Mouse (Mus musculus) forebrain, embryonic 15.5 days (tissue): Measurements from ENCODE around the gene Tmem234. TPM values are rescaled to one million over a fixed set of nuclear protein-coding genes. Genes with fewer than 3 reads are reported as not detected.
A peak's percentile ranks its signal among the peaks of the same experiment; 100 is the strongest.

Experiments
- ATAC-seq: fragments of 200-750 bp; cut with Nextera tagmentation; replicated peaks from 2 replicates; pipeline ENCODE4 v1.8.0; 2017; ENCODE audit warnings: mild to moderate bottlenecking, moderate TSS enrichment, moderate library complexity
- H3K27ac ChIP-seq: fragments of 300-500 bp; sonication (generic); replicated peaks from 2 replicates; pipeline ENCODE4 v1.5.1; 2015; ENCODE audit warnings: mild to moderate bottlenecking, inconsistent platforms
- H3K27me3 ChIP-seq: fragments of 300-500 bp; sonication (generic); 2 replicates; pipeline ENCODE4 v1.6.1; 2015; ENCODE audit warnings: inconsistent platforms
- H3K36me3 ChIP-seq: fragments of 300-500 bp; sonication (generic); 2 replicates; pipeline ENCODE4 v1.6.1; 2015; ENCODE audit warnings: mild to moderate bottlenecking, inconsistent platforms
- H3K4me1 ChIP-seq: fragments of 300-500 bp; sonication (generic); 2 replicates; pipeline ENCODE4 v1.6.1; 2015; ENCODE audit warnings: inconsistent platforms
- H3K4me2 ChIP-seq: fragments of 300-500 bp; sonication (generic); replicated peaks from 2 replicates; pipeline ENCODE4 v1.6.1; 2015; ENCODE audit warnings: mild to moderate bottlenecking, inconsistent platforms
- H3K4me3 ChIP-seq: fragments of 300-500 bp; sonication (generic); 2 replicates; pipeline ENCODE4 v1.5.1; 2015; ENCODE audit warnings: mild to moderate bottlenecking, inconsistent platforms
- H3K9ac ChIP-seq: fragments of 300-500 bp; sonication (generic); replicated peaks from 2 replicates; pipeline ENCODE4 v1.6.1; 2015; ENCODE audit warnings: mild to moderate bottlenecking, inconsistent platforms
- H3K9me3 ChIP-seq: fragments of 300-500 bp; sonication (generic); 2 replicates; pipeline ENCODE4 v1.6.1; 2016; ENCODE audit warnings: inconsistent platforms
- WGBS: fragments of 180-500 bp; shearing (Covaris S2); methylation state at CpG from one replicate; pipeline ENCODE4 v1.1.7; 2015; ENCODE audit warnings: mixed read lengths; 5-methylcytosine and 5-hydroxymethylcytosine counted together
- polyA plus RNA-seq: library from polyadenylated mRNA; unstranded; fragments of >200 nt; fragmentation: Nextera tagmentation; extraction: Ambion mirVana; gene quantifications from 2 replicates; pipeline ENCODE4 v1.2.1, GENCODE M21; 2015

Tmem234 gene
- polyA plus RNA-seq, 1 experiment from 2014 or later, result 160 TPM

DNA sequence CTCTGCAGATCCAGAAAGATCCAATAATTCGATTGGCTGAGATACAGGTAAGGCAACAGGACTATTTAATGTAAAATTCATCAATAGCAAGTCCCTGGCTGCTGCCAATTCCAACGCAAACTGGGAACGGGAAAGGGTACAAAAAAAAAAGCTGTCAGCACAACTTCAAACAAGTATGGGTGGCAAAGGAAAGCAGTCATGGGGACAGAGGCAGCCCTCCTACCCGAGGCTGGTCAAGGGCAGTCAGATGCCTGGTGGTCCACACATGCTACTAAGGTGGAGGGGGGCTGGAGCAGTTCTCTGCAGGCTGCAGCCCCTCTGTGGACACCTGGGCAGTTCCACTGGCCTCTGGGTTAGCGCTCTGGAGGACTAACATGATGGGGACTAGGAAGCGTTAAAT is 25.6 kb downstream of the Tmem234 start:
- Histone ChIP-seq H3K27me3 (no peaks in the 10 kb centered on the region), H3K9me3 (no peaks in the 10 kb centered on the region), H3K9ac (no peak overlapping the region), H3K4me3 (no peak overlapping the region), H3K27ac (no peak overlapping the region), H3K4me2 (no peak overlapping the region), H3K36me3 (peaks cover 49% of the 10 kb centered on the region), H3K4me1 (peaks cover 35% of the 10 kb centered on the region)
- no peak for ATAC-seq
- WGBS, result 78% methylated on average over 6 of the region's 6 CpGs

DNA sequence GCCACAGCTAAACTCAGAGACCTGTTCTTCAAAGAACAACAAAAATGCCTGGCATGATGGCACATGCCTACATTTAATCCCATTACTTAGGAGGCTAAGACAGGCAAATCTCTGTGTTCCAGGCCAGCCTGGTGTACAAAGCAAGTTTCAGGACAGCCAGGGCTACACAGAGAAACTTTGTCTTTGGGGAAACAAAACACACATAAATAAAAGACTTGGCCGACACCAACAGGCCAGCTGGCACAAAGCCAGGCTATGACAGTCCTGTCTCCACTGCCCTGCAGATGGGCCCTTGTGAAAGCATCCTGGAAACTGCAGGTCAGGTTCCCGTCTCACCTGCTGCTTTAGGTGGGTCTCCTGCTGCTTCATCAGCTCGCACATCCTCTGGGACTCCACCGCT is 30.5 kb downstream of the Tmem234 start:
- Histone ChIP-seq H3K36me3 (peaks cover 94% of the 10 kb centered on the region), H3K4me3 (no peak overlapping the region), H3K4me1 (peaks cover 7% of the 10 kb centered on the region), H3K27me3 (no peaks in the 10 kb centered on the region), H3K9me3 (no peaks in the 10 kb centered on the region), H3K27ac (no peak overlapping the region), H3K4me2 (no peak overlapping the region), H3K9ac (no peak overlapping the region)
- 66% methylated on average over 4 of the region's 4 CpGs for WGBS
- no peak for ATAC-seq

DNA sequence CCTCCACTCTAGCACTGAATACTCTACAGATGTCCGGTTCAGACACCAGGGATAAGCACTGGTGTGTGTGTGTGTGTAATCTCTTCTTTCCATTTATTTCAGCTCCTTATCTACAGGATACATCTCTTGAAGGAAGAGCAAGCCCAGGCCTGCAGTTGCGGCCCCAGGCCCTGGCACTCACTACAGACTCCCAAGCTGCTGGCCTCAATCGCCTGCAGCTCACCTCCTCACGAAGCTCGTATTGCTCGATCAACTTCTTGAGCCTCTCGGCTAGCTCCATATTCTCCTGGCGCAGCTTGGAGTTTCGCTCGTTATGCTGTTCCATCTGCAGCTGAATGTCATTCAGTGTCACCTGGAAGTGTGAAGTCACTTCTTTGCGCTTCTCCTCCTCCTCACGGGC is 31.4 kb downstream of the Tmem234 start:
- no peak overlapping the region for H3K27ac ChIP-seq
- H3K27me3 ChIP-seq, result no peaks in the 10 kb centered on the region
- peaks cover 94% of the 10 kb centered on the region for H3K36me3 ChIP-seq
- WGBS, result 89% methylated on average over 12 of the region's 12 CpGs
- H3K9me3 ChIP-seq, result no peaks in the 10 kb centered on the region
- no peak for ATAC-seq
- H3K4me3 ChIP-seq, result no peak overlapping the region
- no peak overlapping the region for H3K4me2 ChIP-seq
- peaks cover 8% of the 10 kb centered on the region for H3K4me1 ChIP-seq
- no peak overlapping the region for H3K9ac ChIP-seq

DNA sequence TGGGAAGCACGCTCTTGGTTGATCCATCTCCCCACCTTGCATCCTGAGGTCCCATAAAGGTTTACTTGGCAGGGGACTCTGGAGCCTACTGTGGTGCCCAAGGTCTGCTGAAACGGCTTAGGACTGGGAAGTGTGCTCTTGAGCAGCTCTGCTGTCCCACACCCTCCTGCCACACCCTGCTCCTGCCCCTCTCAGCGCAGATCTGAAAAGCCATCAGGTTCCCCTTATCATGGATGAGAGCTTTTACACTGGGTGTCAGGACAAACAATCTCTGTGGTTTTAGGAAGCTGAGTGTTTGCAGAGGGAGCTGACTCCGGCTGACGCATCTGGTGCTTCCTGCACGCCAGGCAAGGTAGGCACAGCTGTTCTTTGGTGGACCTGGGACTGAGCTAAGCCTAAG is 33.4 kb downstream of the Tmem234 start:
- Histone ChIP-seq H3K27me3 (no peaks in the 10 kb centered on the region), H3K27ac (no peak overlapping the region), H3K9me3 (no peaks in the 10 kb centered on the region), H3K36me3 (peaks cover 90% of the 10 kb centered on the region), H3K4me2 (no peak overlapping the region), H3K4me1 (peaks cover 24% of the 10 kb centered on the region), H3K4me3 (no peak overlapping the region), H3K9ac (no peak overlapping the region)
- 98% methylated on average over 6 of the region's 6 CpGs for WGBS
- no peak for ATAC-seq

DNA sequence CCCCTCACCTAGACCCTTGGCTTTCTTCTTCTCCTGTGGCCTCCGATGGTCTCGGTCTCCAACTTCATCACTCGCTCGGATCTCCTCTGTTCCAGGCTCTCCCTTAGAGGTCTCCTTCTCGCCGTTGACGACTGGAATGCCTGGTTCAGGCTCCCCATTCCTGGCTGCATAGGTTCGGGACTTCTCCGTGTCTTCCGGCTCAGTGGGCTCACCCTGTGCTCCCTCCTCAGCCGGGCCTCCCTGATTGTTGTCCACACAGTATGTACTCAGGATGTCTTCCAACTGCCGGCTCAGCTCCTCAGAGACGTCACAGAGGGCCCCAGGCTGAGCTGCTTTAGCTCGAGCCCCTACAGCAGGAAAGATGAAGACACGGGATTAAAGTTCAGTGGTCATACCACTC is 38.8 kb downstream of the Tmem234 start:
- Histone ChIP-seq H3K36me3 (peaks cover 42% of the 10 kb centered on the region), H3K4me2 (peak overlapping the region; percentile 90), H3K4me1 (peaks cover 38% of the 10 kb centered on the region), H3K27ac (no peak overlapping the region), H3K4me3 (peak overlapping the region; percentile 66), H3K27me3 (no peaks in the 10 kb centered on the region), H3K9ac (peak overlapping the region; percentile 74), H3K9me3 (no peaks in the 10 kb centered on the region)
- WGBS, result 83% methylated on average over 15 of the region's 15 CpGs
- no peak for ATAC-seq

DNA sequence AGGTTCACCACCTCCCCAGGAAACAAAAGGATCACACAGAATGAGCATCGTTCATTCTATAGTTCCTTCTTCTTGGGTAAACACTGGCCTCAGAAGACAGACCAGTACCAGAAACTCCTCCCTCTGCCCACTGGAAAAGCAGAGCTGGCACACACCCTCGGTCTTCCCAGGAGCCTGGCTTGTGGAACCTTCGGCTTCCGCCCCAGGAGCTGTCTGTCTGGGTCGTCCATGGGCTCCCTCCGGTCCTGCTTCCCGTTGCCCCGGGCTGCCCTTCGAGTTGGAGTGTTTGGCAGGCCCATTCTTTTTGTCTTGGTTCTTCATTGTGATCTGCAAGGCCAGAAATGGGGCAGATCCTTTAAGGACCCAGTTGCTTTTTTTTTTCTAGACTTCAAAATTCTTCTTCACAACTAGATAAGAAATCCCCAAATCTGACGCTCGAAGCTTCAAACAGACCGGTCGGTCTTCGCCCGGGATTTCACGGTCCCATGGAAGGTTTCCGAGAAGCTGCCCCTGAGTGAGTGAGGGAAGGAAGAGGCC is 39.7 kb downstream of the Tmem234 start:
- Histone ChIP-seq H3K4me2 (peak overlapping the region; percentile 90), H3K27ac (peak overlapping the region; percentile 95), H3K9ac (peak overlapping the region; percentile 74), H3K27me3 (no peaks in the 10 kb centered on the region), H3K36me3 (peaks cover 36% of the 10 kb centered on the region), H3K9me3 (no peaks in the 10 kb centered on the region), H3K4me3 (peak overlapping the region; percentile 66), H3K4me1 (peaks cover 38% of the 10 kb centered on the region)
- WGBS, result 2% methylated on average over 17 of the region's 17 CpGs
- ATAC-seq, result 0 out of 2 replicates have a peak, but pooled peaks have one; percentile 10

DNA sequence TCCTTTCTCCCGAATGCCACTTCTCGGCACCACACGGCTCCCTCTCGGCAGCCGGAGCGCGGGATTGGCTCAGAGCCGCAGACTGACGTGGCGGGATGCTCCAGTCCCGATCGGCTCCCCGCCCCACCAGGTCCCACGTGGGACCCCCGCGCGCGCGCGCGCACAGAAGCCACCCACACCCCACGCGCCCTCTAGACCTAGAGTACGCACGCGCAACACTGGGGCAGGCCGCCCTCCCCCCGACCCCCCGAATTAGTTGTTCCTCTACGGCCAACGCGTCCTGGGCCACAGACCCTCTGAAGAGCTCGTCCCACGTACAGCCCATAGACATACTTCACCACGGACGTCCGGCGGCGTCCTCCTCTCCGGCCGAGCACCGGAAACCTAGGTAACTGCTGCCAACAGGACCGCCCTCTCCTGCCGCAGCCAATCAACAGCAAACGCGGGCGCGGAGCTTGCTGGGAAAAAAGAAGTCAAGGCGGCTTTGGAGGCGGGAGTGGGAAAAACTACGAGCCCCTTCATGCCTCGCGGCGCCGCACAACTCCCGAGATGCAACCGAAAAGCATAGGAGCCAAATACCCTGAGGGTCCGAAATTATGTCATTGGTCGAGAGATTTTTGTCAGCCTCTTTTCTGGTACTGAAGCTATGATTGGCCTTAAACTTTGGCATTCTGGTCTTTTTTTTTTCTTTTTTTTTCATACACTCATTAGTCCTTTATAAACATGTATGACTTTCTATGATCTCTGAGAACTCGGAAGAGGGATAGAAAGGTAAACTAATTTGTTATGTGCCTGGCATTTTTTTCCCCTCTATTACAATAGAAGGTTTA is 40.4 kb downstream of the Tmem234 start, which contains the start of gene Txlna:
Gene Txlna (minus strand): TSS at position 428 of the 830 bp plus-strand sequence.
- H3K27me3 ChIP-seq, result no peaks in the 10 kb centered on the region
- peak within 1 kb of the TSS; percentile 95 for H3K27ac ChIP-seq
- H3K9ac ChIP-seq, result peak within 1 kb of the TSS; percentile 74
- peak; percentile 95 for ATAC-seq
- under 1% methylated on average over 60 of the region's 60 CpGs for WGBS
- no peaks in the 10 kb centered on the region for H3K9me3 ChIP-seq
- peak within 1 kb of the TSS; percentile 90 for H3K4me2 ChIP-seq
- H3K4me1 ChIP-seq, result peaks cover 38% of the 10 kb centered on the region
- H3K4me3 ChIP-seq, result peak within 1 kb of the TSS; percentile 66
- peaks cover 38% of the 10 kb centered on the region for H3K36me3 ChIP-seq

DNA sequence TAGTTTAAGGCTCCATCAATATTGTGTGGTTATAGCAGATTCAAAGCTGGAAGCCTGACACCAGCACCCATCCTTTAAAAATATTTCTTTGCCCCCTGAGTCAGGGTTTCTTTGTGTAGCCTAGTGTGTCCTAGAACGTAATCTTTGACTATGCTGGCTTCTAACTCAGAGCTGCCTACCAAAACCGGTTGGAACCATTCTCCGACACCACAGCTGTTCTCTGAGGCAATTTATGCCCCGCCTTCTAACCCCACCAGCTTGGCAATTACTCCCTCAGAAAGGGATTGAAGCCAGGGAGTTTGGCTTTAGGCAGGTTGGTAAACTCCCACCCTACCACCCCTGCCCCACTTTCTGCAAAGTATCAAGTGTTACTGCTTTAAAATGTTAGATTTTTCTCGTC is 41.3 kb downstream of the Tmem234 start:
- Histone ChIP-seq H3K4me3 (peak overlapping the region; percentile 66), H3K27me3 (no peaks in the 10 kb centered on the region), H3K9ac (no peak overlapping the region), H3K4me2 (peak overlapping the region; percentile 90), H3K4me1 (peaks cover 38% of the 10 kb centered on the region), H3K9me3 (no peaks in the 10 kb centered on the region), H3K27ac (peak overlapping the region; percentile 8), H3K36me3 (peaks cover 39% of the 10 kb centered on the region)
- WGBS, result 38% methylated on average over 5 of the region's 5 CpGs
- no peak for ATAC-seq

DNA sequence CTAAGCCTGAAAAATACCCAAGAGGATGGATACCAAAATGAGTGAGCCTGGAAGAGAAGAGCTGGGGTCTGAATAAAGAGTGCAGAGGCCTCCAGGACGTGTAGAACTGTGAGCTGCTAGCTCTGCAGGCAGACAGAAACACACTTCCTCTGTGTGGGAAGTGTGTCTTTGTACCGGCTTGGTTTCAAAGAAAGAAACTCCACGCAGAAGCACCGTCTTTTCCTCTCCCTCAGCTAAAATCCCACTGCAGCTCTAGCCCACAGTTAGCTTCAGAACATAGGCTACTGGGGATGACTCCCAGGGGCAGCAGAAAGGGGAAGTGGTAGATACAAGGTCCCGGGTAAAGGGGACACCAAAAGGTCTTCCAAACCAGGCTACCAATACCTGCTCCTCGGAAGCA is 44.7 kb downstream of the Tmem234 start:
- Histone ChIP-seq H3K4me1 (peaks cover 9% of the 10 kb centered on the region), H3K4me2 (no peak overlapping the region), H3K9ac (no peak overlapping the region), H3K27ac (no peak overlapping the region), H3K36me3 (peaks cover 49% of the 10 kb centered on the region), H3K27me3 (no peaks in the 10 kb centered on the region), H3K4me3 (no peak overlapping the region), H3K9me3 (no peaks in the 10 kb centered on the region)
- ATAC-seq, result no peak
- 92% methylated on average over 6 of the region's 6 CpGs for WGBS

DNA sequence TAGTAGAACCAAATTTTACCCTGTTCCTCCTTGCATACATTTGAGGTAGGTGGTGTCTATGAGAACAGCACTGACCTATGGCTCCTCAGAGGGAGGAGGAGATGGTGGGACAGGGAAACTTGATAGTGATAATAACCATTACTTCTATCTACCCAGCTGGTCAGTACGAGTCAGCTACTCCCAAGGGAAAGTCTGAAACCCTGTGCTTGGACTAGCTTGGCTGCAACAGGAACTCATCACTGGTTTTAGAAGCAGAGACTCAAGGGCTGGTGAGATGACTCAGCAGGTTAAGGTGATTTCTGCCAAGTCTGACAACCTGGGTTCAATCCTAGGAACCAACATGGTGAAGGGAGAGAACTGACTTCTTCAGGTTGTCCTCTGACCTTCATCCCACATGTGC is 48.2 kb downstream of the Tmem234 start:
- Histone ChIP-seq H3K4me1 (no peaks in the 10 kb centered on the region), H3K27me3 (no peaks in the 10 kb centered on the region), H3K4me2 (no peak overlapping the region), H3K9ac (no peak overlapping the region), H3K4me3 (no peak overlapping the region), H3K27ac (no peak overlapping the region), H3K9me3 (no peaks in the 10 kb centered on the region), H3K36me3 (peaks cover 79% of the 10 kb centered on the region)
- ATAC-seq, result no peak
- WGBS, result 95% methylated on average over 1 of the region's 1 CpGs

DNA sequence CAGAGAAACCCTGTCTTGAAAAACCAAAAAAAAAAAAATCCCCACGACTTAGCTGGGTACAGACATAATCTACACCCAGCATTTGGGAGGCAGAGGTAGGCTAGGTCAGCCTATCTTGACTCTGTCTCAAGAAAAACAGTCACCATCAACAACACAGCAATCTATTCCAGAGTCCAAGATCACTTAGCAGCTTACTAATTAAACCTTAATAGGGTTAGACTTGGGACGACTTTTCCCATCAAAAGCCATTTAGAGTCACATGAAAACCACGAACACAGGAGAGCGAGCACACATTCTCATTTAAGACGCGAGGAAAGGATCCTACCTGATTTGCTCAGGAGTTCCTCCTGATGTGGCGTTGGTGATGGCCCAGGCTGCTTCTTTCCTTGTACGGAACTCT is 49.9 kb downstream of the Tmem234 start:
- no peak for ATAC-seq
- 93% methylated on average over 8 of the region's 8 CpGs for WGBS
- Histone ChIP-seq H3K4me3 (no peak overlapping the region), H3K36me3 (peaks cover 89% of the 10 kb centered on the region), H3K9ac (no peak overlapping the region), H3K9me3 (no peaks in the 10 kb centered on the region), H3K4me2 (no peak overlapping the region), H3K27ac (no peak overlapping the region), H3K27me3 (no peaks in the 10 kb centered on the region), H3K4me1 (no peaks in the 10 kb centered on the region)

DNA sequence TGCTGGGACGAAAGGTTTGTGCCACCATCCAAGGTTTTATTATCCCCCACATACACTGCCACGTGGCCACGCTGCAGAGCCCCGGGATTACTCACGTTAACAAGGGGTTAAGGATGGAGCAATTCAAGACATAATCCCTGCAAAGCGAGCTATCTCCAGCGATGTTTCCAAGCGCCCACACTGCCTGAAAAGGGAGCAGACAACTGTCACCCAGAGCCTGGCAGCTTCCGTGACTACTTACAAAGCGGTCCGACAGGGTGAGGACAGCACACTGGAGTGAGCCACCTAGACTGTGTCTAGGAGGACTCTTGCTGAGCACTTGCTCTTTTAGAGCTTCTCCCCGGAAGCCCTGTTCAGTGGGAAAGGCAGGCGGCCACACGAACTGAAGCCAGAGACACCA is 54.3 kb downstream of the Tmem234 start:
- ATAC-seq, result no peak
- WGBS, result 87% methylated on average over 14 of the region's 14 CpGs
- H3K4me2 ChIP-seq, result no peak overlapping the region
- no peaks in the 10 kb centered on the region for H3K4me1 ChIP-seq
- no peaks in the 10 kb centered on the region for H3K9me3 ChIP-seq
- H3K27ac ChIP-seq, result no peak overlapping the region
- H3K4me3 ChIP-seq, result no peak overlapping the region
- no peak overlapping the region for H3K9ac ChIP-seq
- no peaks in the 10 kb centered on the region for H3K27me3 ChIP-seq
- peaks cover 86% of the 10 kb centered on the region for H3K36me3 ChIP-seq
